Mouse (Mus musculus): ENCODE measurements around the gene Zfp617. TPM values are rescaled to one million over a fixed set of nuclear protein-coding genes. Genes with fewer than 3 reads are reported as not detected.

Zfp617 gene
- polyA plus RNA-seq, 1 experiment from 2014 or later: 37.8 TPM

Other genes with a start within 250 kb of the Zfp617 start
- 16.6 and 16.7 TPM in 2 replicates for gene Unc13a, start 236.9 kb upstream of the Zfp617 start, polyA plus RNA-seq (2014; fragmentation: Nextera tagmentation; extraction: Ambion mirVana)
- gene Jak3, start 232.3 kb upstream of the Zfp617 start, polyA plus RNA-seq (2014; fragmentation: Nextera tagmentation; extraction: Ambion mirVana): 5.4 TPM in 2 replicates
- gene Insl3, start 219.4 kb upstream of the Zfp617 start, polyA plus RNA-seq (2014; fragmentation: Nextera tagmentation; extraction: Ambion mirVana): 1.4 and 1.5 TPM in 2 replicates
- 0.21 and 0.41 TPM in 2 replicates for gene B3gnt3, start 206.8 kb upstream of the Zfp617 start, polyA plus RNA-seq (2014; fragmentation: Nextera tagmentation; extraction: Ambion mirVana)
- gene Fcho1, start 182.9 kb upstream of the Zfp617 start, polyA plus RNA-seq (2014; fragmentation: Nextera tagmentation; extraction: Ambion mirVana): 57.3 and 61.0 TPM in 2 replicates
- gene Zfp709, start 26.6 kb upstream of the Zfp617 start, polyA plus RNA-seq (2014; fragmentation: Nextera tagmentation; extraction: Ambion mirVana): 9.8 and 10.4 TPM in 2 replicates
- 15.8 and 17.1 TPM in 2 replicates for gene Zfp882, start within 50 bp of the Zfp617 start, polyA plus RNA-seq (2014; fragmentation: Nextera tagmentation; extraction: Ambion mirVana)
- gene Zfp961, start 42.4 kb downstream of the Zfp617 start, polyA plus RNA-seq (2014; fragmentation: Nextera tagmentation; extraction: Ambion mirVana): 18.8 and 25.4 TPM in 2 replicates
- gene Cyp4f18, start 101.0 kb downstream of the Zfp617 start, polyA plus RNA-seq (2014; fragmentation: Nextera tagmentation; extraction: Ambion mirVana): 0.20 and 0.53 TPM in 2 replicates
- not detected in 2 replicates for gene Olfr372, start 132.6 kb downstream of the Zfp617 start, polyA plus RNA-seq (2014; fragmentation: Nextera tagmentation; extraction: Ambion mirVana)
- gene Olfr373, start 174.5 kb downstream of the Zfp617 start, polyA plus RNA-seq (2014; fragmentation: Nextera tagmentation; extraction: Ambion mirVana): not detected in 2 replicates
- not detected in 2 replicates for gene Olfr374, start 198.4 kb downstream of the Zfp617 start, polyA plus RNA-seq (2014; fragmentation: Nextera tagmentation; extraction: Ambion mirVana)
- gene Tpm4, start 226.3 kb downstream of the Zfp617 start, polyA plus RNA-seq (2014; fragmentation: Nextera tagmentation; extraction: Ambion mirVana): 177 and 186 TPM in 2 replicates

Data from hindbrain, embryonic 14.5 days (tissue).